Mouse (Mus musculus) forelimb bud, embryonic 11.5 days (tissue): Measurements from ENCODE around the gene Fsip1.
A peak's percentile ranks its signal among the peaks of the same experiment; 100 is the strongest.

Experiments used
- DNase-seq: peaks from one replicate; pipeline ENCODE4 v3.0.0-alpha.2; 2012; ENCODE audit warnings: low read depth, low spot score

Fsip1 gene

DNA sequence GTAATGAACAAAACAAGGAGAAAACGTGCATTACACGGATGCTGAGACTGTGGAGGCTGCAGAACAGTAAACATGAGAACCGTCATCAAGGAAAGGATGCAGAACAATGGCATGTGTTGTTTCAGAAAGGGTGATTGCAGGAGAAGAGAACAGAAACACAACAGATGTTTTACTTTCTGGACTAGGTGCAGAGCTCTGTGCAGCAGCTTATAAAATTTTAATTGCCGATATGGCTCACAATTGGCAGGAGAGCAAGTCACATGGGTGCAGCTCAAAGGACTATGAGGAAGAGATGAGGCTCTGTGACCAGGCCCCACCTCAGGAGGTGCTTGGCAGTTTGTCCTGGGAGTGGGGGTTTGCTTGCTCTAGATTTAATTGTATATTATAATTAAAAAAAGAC lies 157.7 kb downstream of the Fsip1 start:
- DNase-seq, result peak; percentile 51

GRCm38 (mm10) chr2:118091226-118091625 lies 165.5 kb downstream of the Fsip1 start:
- DNase-seq, result no peak

DNA sequence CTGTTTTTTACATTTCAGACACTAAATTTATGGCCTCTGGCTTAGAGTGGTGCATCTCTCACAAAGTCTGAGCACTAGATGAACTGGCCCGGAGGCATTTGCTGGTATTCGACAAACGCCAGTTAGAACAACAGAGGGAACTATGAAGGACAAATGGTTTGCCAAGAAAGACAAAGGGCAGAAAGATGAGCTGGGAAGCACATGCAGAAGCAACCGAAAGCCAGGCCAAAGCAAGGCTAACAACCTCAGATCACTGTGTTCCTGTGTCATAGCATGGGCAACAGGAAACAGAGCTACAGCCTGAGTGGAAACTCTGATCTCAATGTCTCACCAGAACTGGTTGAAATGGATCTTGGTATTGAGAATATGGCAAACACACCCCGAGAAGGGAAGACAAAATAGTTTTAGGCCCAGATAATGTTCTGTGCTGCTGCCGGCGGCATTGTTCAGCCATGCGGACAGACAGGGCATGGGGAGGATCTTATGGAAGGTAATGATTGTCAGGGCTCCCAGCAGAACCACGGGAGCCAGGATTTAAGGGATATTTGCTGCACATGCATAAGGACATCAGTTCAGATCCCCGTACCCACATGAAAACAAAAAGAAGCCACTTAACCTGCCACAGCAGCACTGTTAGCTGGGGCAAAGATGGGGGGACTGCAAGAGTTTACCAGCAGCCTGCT lies 169.6 kb downstream of the Fsip1 start:
- no peak for DNase-seq

DNA sequence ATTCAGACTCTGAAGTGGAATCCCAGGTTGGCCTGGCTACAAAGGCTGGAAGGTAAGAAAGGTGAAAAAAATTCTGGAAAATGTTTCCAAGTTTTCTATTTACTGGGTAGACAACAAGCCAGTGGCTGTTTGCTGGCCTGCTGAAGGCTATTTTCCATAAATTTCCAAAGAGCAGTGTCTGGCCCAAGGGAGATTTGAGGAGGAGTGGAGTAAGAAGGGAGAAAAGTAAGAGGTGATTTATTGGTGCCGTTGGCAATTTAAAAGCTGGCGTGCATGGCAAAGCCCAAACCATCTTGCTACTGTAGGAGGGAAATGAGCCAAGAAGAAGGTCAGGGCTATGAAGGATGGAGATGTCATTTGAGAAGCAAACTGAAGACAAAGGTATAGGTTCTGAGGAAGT lies 171.1 kb downstream of the Fsip1 start:
- no peak for DNase-seq

- no peak for DNase-seq
These were observed 172.1 kb downstream of the Fsip1 start for GRCm38 (mm10) chr2:118084693-118085092.

- no peak for DNase-seq
These were observed 173.1 kb downstream of the Fsip1 start for GRCm38 (mm10) chr2:118083652-118084051.

DNA sequence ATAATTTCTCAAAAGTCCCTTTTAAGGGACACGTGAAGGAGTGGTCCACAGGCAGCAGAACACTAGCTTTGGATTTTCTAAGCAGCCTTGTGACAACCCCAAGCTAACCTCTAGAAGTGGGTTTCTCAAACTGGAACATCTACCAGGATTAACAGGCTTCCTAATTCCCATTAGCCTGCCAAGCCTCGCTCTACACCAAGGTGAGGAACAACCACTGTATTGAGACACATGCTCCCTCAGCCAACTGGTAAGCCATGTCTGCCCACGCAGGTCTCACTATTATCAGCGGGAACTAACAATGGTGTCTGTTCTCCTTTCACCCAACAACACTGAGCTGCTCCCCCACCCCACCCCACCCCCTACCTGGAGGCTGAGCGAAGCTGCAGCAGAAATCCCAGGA lies 175.2 kb downstream of the Fsip1 start:
- no peak for DNase-seq
